In genomic region chr1:189727346-189727883, GRCm38 (mm10) we compare ENCODE assay signal across 8 mouse cellular contexts. TPM values are rescaled to one million over a fixed set of nuclear protein-coding genes. Genes with fewer than 3 reads are reported as not detected.
DNase-seq lines count a peak whose midpoint lies in the region; ATAC-seq and TF ChIP-seq lines count a peak whose summit lies in the region.

No protein-coding gene starts in this region.

- peaks cover 2% of the 10 kb centered on the region for H3K4me1 ChIP-seq in ES-Bruce4 (ENCODE audit: control insufficient read depth, insufficient read depth, low read length)
- H3K4me1 ChIP-seq in intestine, embryonic 15.5 days (replicated peaks), result peaks cover 19% of the 10 kb centered on the region
- no peaks in the 10 kb centered on the region for H3K4me1 ChIP-seq in liver, embryonic 16.5 days (ENCODE audit: control insufficient read depth, low read depth, low read length)
- H3K4me1 ChIP-seq in olfactory bulb, adult 2 months (ENCODE audit: control insufficient read depth, insufficient read depth, low read length), result peaks cover 14% of the 10 kb centered on the region; the same call in 1 of the 2 replicates

- H3K9ac ChIP-seq in ES-Bruce4 (ENCODE audit: low read depth, poor library complexity, severe bottlenecking), result peak overlapping the region; percentile 96
- peak overlapping the region; percentile 89 for H3K9ac ChIP-seq in intestine, embryonic 15.5 days
- H3K9ac ChIP-seq in liver, embryonic 16.5 days (ENCODE audit: low read depth, low read length), result no peak overlapping the region

- no peaks in the 10 kb centered on the region for H3K27me3 ChIP-seq in ES-Bruce4 (ENCODE audit: control insufficient read depth, insufficient read depth, low read length, poor library complexity, severe bottlenecking)
- H3K27me3 ChIP-seq in intestine, embryonic 15.5 days (replicated peaks), result no peaks in the 10 kb centered on the region
- peaks cover 59% of the 10 kb centered on the region for H3K27me3 ChIP-seq in liver, embryonic 16.5 days (ENCODE audit: control insufficient read depth, insufficient read depth, low read depth, low read length)

- TF ChIP-seq CTCF in ES-Bruce4 (IDR thresholded peaks at IDR 0.05; ENCODE audit: low read depth, low read length), result no peak
- no peak for TF ChIP-seq CTCF in brain, embryonic 14.5 days (IDR thresholded peaks at IDR 0.05; ENCODE audit: borderline replicate concordance, extremely low read depth, insufficient read depth, insufficient read length)
- no peak for TF ChIP-seq CTCF in olfactory bulb, adult 2 months (IDR thresholded peaks at IDR 0.05; ENCODE audit: insufficient read depth, low read depth, low read length)

- DNase-seq in brain, embryonic 14.5 days (ENCODE audit: low read depth), result peak; percentile 46
- DNase-seq in gastrocnemius, postnatal 14 days, result peak; percentile 72
- no peak for DNase-seq in B cell, adult 2 months
- DNase-seq in layer of hippocampus, postnatal 36 days, result no peak

- H3K9me3 ChIP-seq in ES-Bruce4 (replicated peaks; ENCODE audit: control insufficient read depth, insufficient read depth, low read length, poor library complexity, severe bottlenecking), result no peaks in the 10 kb centered on the region
- no peaks in the 10 kb centered on the region for H3K9me3 ChIP-seq in intestine, embryonic 15.5 days
- H3K9me3 ChIP-seq in liver, embryonic 16.5 days (replicated peaks; ENCODE audit: control insufficient read depth, low read length), result no peaks in the 10 kb centered on the region

- peaks cover 2% of the 10 kb centered on the region; the same call in 1 of the 2 replicates for H3K36me3 ChIP-seq in ES-Bruce4 (ENCODE audit: control insufficient read depth, insufficient read depth, low read length, poor library complexity, severe bottlenecking)
- no peaks in the 10 kb centered on the region for H3K36me3 ChIP-seq in intestine, embryonic 15.5 days
- H3K36me3 ChIP-seq in liver, embryonic 16.5 days (ENCODE audit: control insufficient read depth, insufficient read depth), result no peaks in the 10 kb centered on the region

- 0 out of 2 replicates have a peak, but pooled peaks have one; percentile 24 for TF ChIP-seq EP300 in ES-Bruce4 (IDR thresholded peaks at IDR 0.05; ENCODE audit: insufficient read depth, low read depth, low read length)

- ATAC-seq in intestine, embryonic 15.5 days, result peak; percentile 69
- peak; percentile 17; the same call in 1 of the 2 replicates for ATAC-seq in liver, embryonic 16.5 days (ENCODE audit: low read depth)

- H3K4me3 ChIP-seq in ES-Bruce4 (ENCODE audit: low read depth, low read length), result peak overlapping the region; percentile 89
- H3K4me3 ChIP-seq in intestine, embryonic 15.5 days (replicated peaks), result peak overlapping the region; percentile 86
- peak overlapping the region; percentile 52 for H3K4me3 ChIP-seq in liver, embryonic 16.5 days (ENCODE audit: low read depth, low read length)
- peak overlapping the region; percentile 74 for H3K4me3 ChIP-seq in olfactory bulb, adult 2 months (ENCODE audit: insufficient read depth, low read depth, low read length)

- WGBS in intestine, embryonic 15.5 days, result 3% methylated on average over 22 of the region's 22 CpGs
- WGBS in liver, embryonic 16.5 days (ENCODE audit: insufficient replicate concordance), result 8% methylated on average over 22 of the region's 22 CpGs
- 8% methylated on average over 22 of the region's 22 CpGs for WGBS in olfactory bulb, adult 2 months

- no peak for TF ChIP-seq POLR2A in ES-Bruce4 (IDR thresholded peaks at IDR 0.05; ENCODE audit: insufficient read depth, low read length)
- no peak for TF ChIP-seq POLR2A in brain, embryonic 14.5 days (IDR thresholded peaks at IDR 0.05; ENCODE audit: borderline replicate concordance, extremely low read depth, insufficient read depth, insufficient read length, poor library complexity, severe bottlenecking)
- TF ChIP-seq POLR2A in olfactory bulb, adult 2 months (IDR thresholded peaks at IDR 0.05; ENCODE audit: insufficient read depth, low read depth, low read length), result no peak

- intact Hi-C loops in gastrocnemius, postnatal 14 days (cut with DNase I; ENCODE audit: low total_unique reads), result loop anchor here (10.0 kb wide), 1 partner anchor 127 kb away; no protein-coding TSS in a partner anchor

- H3K27ac ChIP-seq in ES-Bruce4 (ENCODE audit: insufficient read depth, low read length), result peak overlapping the region; percentile 88
- H3K27ac ChIP-seq in intestine, embryonic 15.5 days, result peak overlapping the region; percentile 92
- no peak overlapping the region for H3K27ac ChIP-seq in liver, embryonic 16.5 days (ENCODE audit: low read length)
- peak overlapping the region; percentile 6; the same call in 1 of the 2 replicates for H3K27ac ChIP-seq in olfactory bulb, adult 2 months (ENCODE audit: insufficient read depth, low read depth, low read length)

- peak overlapping the region; percentile 83 for H3K4me2 ChIP-seq in intestine, embryonic 15.5 days (replicated peaks)
- H3K4me2 ChIP-seq in liver, embryonic 16.5 days (ENCODE audit: low read depth, low read length), result peak overlapping the region; percentile 48

RNA-seq across cellular contexts. Expression of gene Ptpn14, which starts 0.7 kb away (rescaled TPM):
- polyA plus RNA-seq in ES-Bruce4 (2011; ENCODE audit: insufficient read depth, insufficient read length, low read depth, missing spikeins), result 141 and 149 TPM in 2 replicates
- 2.4 and 4.9 TPM in 2 replicates for polyA plus RNA-seq in brain, embryonic 14.5 days (2012; rRNA removed)
- 10 to 100 TPM; 11.0 to 12.9 TPM for total RNA-seq in gastrocnemius, postnatal 14 days (2021)
- polyA plus RNA-seq in intestine, embryonic 15.5 days (2015; fragmentation: Nextera tagmentation; extraction: Ambion mirVana), result 4.9 and 6.2 TPM in 2 replicates
- 0.26 and 0.38 TPM in 2 replicates for polyA plus RNA-seq in liver, embryonic 16.5 days (2015; fragmentation: Nextera tagmentation; extraction: Ambion mirVana)
- polyA plus RNA-seq in olfactory bulb, adult 2 months (2012; ENCODE audit: insufficient read depth, insufficient read length, low replicate concordance, missing spikeins), result 73.8 TPM in 1 of 2 replicates, not detected in the other
- total RNA-seq in layer of hippocampus, postnatal 36 days (2021), result 10 to 100 TPM; 12.2 to 12.4 TPM

RNA-seq across cellular contexts. Expression of gene Cenpf, which starts 39.5 kb away (rescaled TPM):
- 157 and 169 TPM in 2 replicates for polyA plus RNA-seq in ES-Bruce4 (2011; ENCODE audit: insufficient read depth, insufficient read length, low read depth, missing spikeins)
- polyA plus RNA-seq in brain, embryonic 14.5 days (2012; rRNA removed), result 10.9 and 11.3 TPM in 2 replicates
- total RNA-seq in gastrocnemius, postnatal 14 days (2021), result 1 to 10 TPM; 3.5 to 4.0 TPM
- 60.6 and 72.0 TPM in 2 replicates for polyA plus RNA-seq in intestine, embryonic 15.5 days (2015; fragmentation: Nextera tagmentation; extraction: Ambion mirVana)
- 48.0 and 49.8 TPM in 2 replicates for polyA plus RNA-seq in liver, embryonic 16.5 days (2015; fragmentation: Nextera tagmentation; extraction: Ambion mirVana)
- not detected in 2 replicates for polyA plus RNA-seq in olfactory bulb, adult 2 months (2012; ENCODE audit: insufficient read depth, insufficient read length, low replicate concordance, missing spikeins)
- total RNA-seq in layer of hippocampus, postnatal 36 days (2021), result 1 to 10 TPM; 1.2 to 1.9 TPM

Comparison
In these comparisons a context has a peak if more than half of its experiments do, and no peak if none do; other contexts are left out.
1. DNase-seq: peak in brain, embryonic 14.5 days (single experiment) and gastrocnemius, postnatal 14 days (single experiment); none in B cell, adult 2 months (0 of 2) and layer of hippocampus, postnatal 36 days (0 of 2).
2. Peak in every context shown above with its lines, with median percentiles within 50 percentile points of each other: H3K4me3 ChIP-seq.